Mouse (Mus musculus) cerebellum, adult 11-12 months (tissue): ENCODE measurements around the gene Rpn2.

ENCODE experiments used
- DNase-seq: peaks from one replicate; pipeline ENCODE4 v3.0.0; 2022

Rpn2 gene

GRCm38 (mm10) chr2:157278717-157279415 lies at the start of gene Rpn2:
Rpn2 (plus strand) TSS chr2:157279017.
- DNase-seq: peak; percentile 95

- DNase-seq: no peak
These were observed 42.9 kb upstream of the Rpn2 start for GRCm38 (mm10) chr2:157235946-157236345.

GRCm38 (mm10) chr2:157245001-157245400 lies 33.8 kb upstream of the Rpn2 start:
- DNase-seq: no peak

- DNase-seq: no peak
These were observed 33.2 kb upstream of the Rpn2 start for GRCm38 (mm10) chr2:157245603-157246002.

GRCm38 (mm10) chr2:157248111-157248510 lies 30.7 kb upstream of the Rpn2 start:
- DNase-seq: no peak

GRCm38 (mm10) chr2:157259720-157260119 lies 19.1 kb upstream of the Rpn2 start:
- DNase-seq: no peak

GRCm38 (mm10) chr2:157261930-157262329 lies 16.9 kb upstream of the Rpn2 start:
- no peak for DNase-seq

GRCm38 (mm10) chr2:157262506-157262905 lies 16.3 kb upstream of the Rpn2 start:
- no peak for DNase-seq

- no peak for DNase-seq
These were observed 15.7 kb upstream of the Rpn2 start for GRCm38 (mm10) chr2:157263101-157263500.

- no peak for DNase-seq
These were observed 15.0 kb upstream of the Rpn2 start for GRCm38 (mm10) chr2:157263832-157264231.

- no peak for DNase-seq
These were observed 591 bp downstream of the Rpn2 start, which contains the start of gene Mroh8 for GRCm38 (mm10) chr2:157279416-157279800. Mroh8 (minus strand) TSS chr2:157279549.

- no peak for DNase-seq
These were observed 4.5 kb downstream of the Rpn2 start for GRCm38 (mm10) chr2:157283321-157283720.

GRCm38 (mm10) chr2:157287542-157287941 lies 8.7 kb downstream of the Rpn2 start:
- DNase-seq: no peak

- no peak for DNase-seq
These were observed 10.2 kb downstream of the Rpn2 start for GRCm38 (mm10) chr2:157288996-157289395.

- peak; percentile 35 for DNase-seq
These were observed 13.3 kb downstream of the Rpn2 start for GRCm38 (mm10) chr2:157292093-157292492.

GRCm38 (mm10) chr2:157296105-157296689 lies 17.4 kb downstream of the Rpn2 start:
- DNase-seq: no peak

- DNase-seq: no peak
These were observed 21.2 kb downstream of the Rpn2 start for GRCm38 (mm10) chr2:157300051-157300450.

GRCm38 (mm10) chr2:157303096-157303495 lies 24.3 kb downstream of the Rpn2 start:
- no peak for DNase-seq

- DNase-seq: no peak
These were observed 27.5 kb downstream of the Rpn2 start for GRCm38 (mm10) chr2:157306091-157307032.

- DNase-seq: no peak
These were observed 29.0 kb downstream of the Rpn2 start for GRCm38 (mm10) chr2:157307715-157308265.

GRCm38 (mm10) chr2:157308273-157308917 lies 29.6 kb downstream of the Rpn2 start:
- DNase-seq: no peak

- DNase-seq: no peak
These were observed 30.8 kb downstream of the Rpn2 start for GRCm38 (mm10) chr2:157309611-157310010.
